8 mouse cellular contexts compared by ENCODE assay signal in genomic region chr11:4873755-4874475, GRCm38 (mm10). TPM values are rescaled to one million over a fixed set of nuclear protein-coding genes. Genes with fewer than 3 reads are reported as not detected.
DNase-seq lines count a peak whose midpoint lies in the region; ATAC-seq lines count a peak whose summit lies in the region.

TSS of gene Nipsnap1 (plus strand) at chr11:4873951.

- peak within 1 kb of the TSS; percentile 80 for H3K9ac ChIP-seq in hindbrain, embryonic 15.5 days

- WGBS in hindbrain, embryonic 15.5 days: under 1% methylated on average over 30 of the region's 30 CpGs

- no peaks in the 10 kb centered on the region for H3K9me3 ChIP-seq in hindbrain, embryonic 15.5 days

- ATAC-seq in hindbrain, embryonic 15.5 days (ENCODE audit: low FRiP score, low read depth): peak; percentile 96

- H3K4me2 ChIP-seq in hindbrain, embryonic 15.5 days: peak within 1 kb of the TSS; percentile 71

- peaks cover 4% of the 10 kb centered on the region; the same call in 1 of the 2 replicates for H3K36me3 ChIP-seq in hindbrain, embryonic 15.5 days

- peaks cover 19% of the 10 kb centered on the region for H3K4me1 ChIP-seq in hindbrain, embryonic 15.5 days (replicated peaks)

- peak within 1 kb of the TSS; percentile 69 for H3K4me3 ChIP-seq in hindbrain, embryonic 15.5 days

- no peaks in the 10 kb centered on the region for H3K27me3 ChIP-seq in hindbrain, embryonic 15.5 days

- H3K27ac ChIP-seq in hindbrain, embryonic 15.5 days (replicated peaks): peak within 1 kb of the TSS; percentile 82

- peak; percentile 88 for DNase-seq in WW6 (ENCODE audit: low read depth, low spot score)
- peak; percentile 84 to 88 for DNase-seq in cerebellum, postnatal 25 days
- DNase-seq in frontal cortex, postnatal 36 days (ENCODE audit: low spot score in 2 of 2): peak; percentile 81 to 83
- peak; percentile 65 for DNase-seq in left cerebral cortex, adult 11 months (ENCODE audit: low spot score)
- peak; percentile 76 to 81 for DNase-seq in lung, postnatal 4 days
- peak; percentile 90 for DNase-seq in retina, postnatal 1 day
- peak; percentile 41 for DNase-seq in urinary bladder, adult 2 months (ENCODE audit: low spot score)

RNA-seq across cellular contexts. Expression of gene Nipsnap1, which starts in this region (rescaled TPM):
- polyA plus RNA-seq in hindbrain, embryonic 15.5 days (2015; fragmentation: Nextera tagmentation; extraction: Ambion mirVana): 137 and 139 TPM in 2 replicates
- 20.6 and 21.4 TPM in 2 replicates for polyA plus RNA-seq in urinary bladder, adult 2 months (2012; rRNA removed)

Comparison
In these comparisons a context has a peak if more than half of its experiments do, and no peak if none do; other contexts are left out.
1. Peak in every context shown above with its lines: DNase-seq, ATAC-seq, H3K4me3 ChIP-seq and H3K27ac ChIP-seq.